Mouse (Mus musculus) testis, adult 2 months (tissue): ENCODE results near the gene Tenm4.

Experiments used
- CTCF ChIP-seq: fragments of 200-500 bp; IDR thresholded peaks from 2 replicates; pipeline ENCODE4 v1.5.1; 2012; ENCODE audit warnings: low read depth, mild to moderate bottlenecking, inconsistent platforms, low read length, moderate library complexity; ENCODE audit not compliant: control insufficient read depth, insufficient read depth, insufficient replicate concordance
- POLR2A ChIP-seq: fragments of 200-500 bp; IDR thresholded peaks from 2 replicates; pipeline ENCODE4 v1.6.1; 2012; ENCODE audit warnings: low read depth, mild to moderate bottlenecking, inconsistent platforms, low read length, moderate library complexity; ENCODE audit not compliant: control insufficient read depth

DNA sequence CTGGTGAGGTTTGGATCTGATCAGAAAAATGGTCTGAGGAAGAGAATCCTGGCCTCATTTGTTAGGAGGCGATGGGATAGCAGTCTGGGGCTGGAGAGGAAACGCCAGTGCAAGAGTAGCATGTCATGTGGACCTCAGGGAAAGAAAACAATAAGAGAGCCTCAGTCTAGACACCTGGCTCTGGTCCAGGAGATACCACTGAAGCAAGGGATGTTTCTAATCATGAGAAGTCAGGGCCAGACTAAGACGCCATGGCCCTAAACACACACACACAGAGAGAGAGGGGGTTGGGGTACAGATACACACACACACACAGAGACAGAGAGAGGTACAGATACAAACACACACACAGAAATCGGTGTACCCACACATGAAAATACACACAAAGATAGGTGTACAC lies 689.6 kb downstream of the Tenm4 start:
- TF ChIP-seq CTCF: no peak
- TF ChIP-seq POLR2A: no peak
